Mouse (Mus musculus) urinary bladder, postnatal 14 days (tissue): ENCODE data around the gene Efna2.
A peak's percentile ranks its signal among the peaks of the same experiment; 100 is the strongest.
"Not testable (repeated sequence)": the region's sequence is repeated elsewhere in the genome, so short reads cannot be mapped to it uniquely, and the experiment has no call there.

ENCODE experiments used
- DNase-seq: peaks from one replicate; pipeline ENCODE4 v3.0.0; 2021; ENCODE audit warnings: low spot score

Gene Efna2

GRCm38 (mm10) chr10:80189999-80190398 is 10.7 kb downstream of the Efna2 start:
- DNase-seq, result no peak

- no peak for DNase-seq
Measured at GRCm38 (mm10) chr10:80190491-80191051, 11.3 kb downstream of the Efna2 start.

- DNase-seq, result no peak
Measured at GRCm38 (mm10) chr10:80193976-80194375, 14.7 kb downstream of the Efna2 start.

GRCm38 (mm10) chr10:80194441-80194840 is 15.2 kb downstream of the Efna2 start:
- DNase-seq, result no peak

GRCm38 (mm10) chr10:80196167-80196566 is 16.9 kb downstream of the Efna2 start:
- DNase-seq, result no peak

GRCm38 (mm10) chr10:80196778-80197581 is 17.7 kb downstream of the Efna2 start:
- no peak for DNase-seq

GRCm38 (mm10) chr10:80199440-80200008 is 20.2 kb downstream of the Efna2 start:
- DNase-seq, result peak; percentile 85

- DNase-seq, result no peak
Measured at GRCm38 (mm10) chr10:80200485-80200884, 21.2 kb downstream of the Efna2 start.

GRCm38 (mm10) chr10:80204055-80204454 is 24.8 kb downstream of the Efna2 start:
- no peak for DNase-seq

- no peak for DNase-seq
Measured at GRCm38 (mm10) chr10:80207201-80207600, 27.9 kb downstream of the Efna2 start.

GRCm38 (mm10) chr10:80207676-80208075 is 28.4 kb downstream of the Efna2 start:
- no peak for DNase-seq

- no peak for DNase-seq
Measured at GRCm38 (mm10) chr10:80208248-80208647, 29.0 kb downstream of the Efna2 start.

- no peak for DNase-seq
Measured at GRCm38 (mm10) chr10:80208841-80209371, 29.6 kb downstream of the Efna2 start.

- not testable (repeated sequence) for DNase-seq
Measured at GRCm38 (mm10) chr10:80211547-80212103, 32.3 kb downstream of the Efna2 start.

GRCm38 (mm10) chr10:80215048-80215772 is 35.9 kb downstream of the Efna2 start:
- no peak for DNase-seq

- no peak for DNase-seq
Measured at GRCm38 (mm10) chr10:80220676-80221075, 41.4 kb downstream of the Efna2 start.

- not testable (repeated sequence) for DNase-seq
Measured at GRCm38 (mm10) chr10:80223137-80223536, 43.9 kb downstream of the Efna2 start.

- DNase-seq, result no peak
Measured at GRCm38 (mm10) chr10:80226071-80226415, 46.8 kb downstream of the Efna2 start.

GRCm38 (mm10) chr10:80226416-80227165 is 47.3 kb downstream of the Efna2 start, which contains the start of gene Mum1:
TSS of gene Mum1 (plus strand) at chr10:80226434.
- DNase-seq, result peak; percentile 99

GRCm38 (mm10) chr10:80227166-80227539 is 47.9 kb downstream of the Efna2 start:
- DNase-seq, result no peak
